Mouse (Mus musculus) midbrain, embryonic 13.5 days (tissue): ENCODE results near the gene Zfp61. TPM values are rescaled to one million over a fixed set of nuclear protein-coding genes. Genes with fewer than 3 reads are reported as not detected.

Source experiments
- ATAC-seq: fragments of 200-750 bp; cut with Nextera tagmentation; 2 replicates; pipeline ENCODE4 v1.8.0; 2017; ENCODE audit warnings: mild to moderate bottlenecking, moderate TSS enrichment, moderate library complexity
- H3K27ac ChIP-seq: fragments of 300-500 bp; sonication (generic); 2 replicates; pipeline ENCODE4 v1.5.1; 2015; ENCODE audit warnings: inconsistent platforms, mild to moderate bottlenecking, moderate library complexity
- H3K27me3 ChIP-seq: fragments of 300-500 bp; sonication (generic); 2 replicates; pipeline ENCODE4 v1.6.1; 2015; ENCODE audit warnings: mild to moderate bottlenecking, inconsistent platforms
- H3K36me3 ChIP-seq: fragments of 300-500 bp; sonication (generic); 2 replicates; pipeline ENCODE4 v1.6.1; 2015; ENCODE audit warnings: mild to moderate bottlenecking, inconsistent platforms
- H3K4me1 ChIP-seq: fragments of 300-500 bp; sonication (generic); replicated peaks from 2 replicates; pipeline ENCODE4 v1.6.1; 2015; ENCODE audit warnings: inconsistent platforms
- H3K4me2 ChIP-seq: fragments of 300-500 bp; sonication (generic); replicated peaks from 2 replicates; pipeline ENCODE4 v1.6.1; 2015; ENCODE audit warnings: moderate library complexity, mild to moderate bottlenecking, inconsistent platforms
- H3K4me3 ChIP-seq: fragments of 300-500 bp; sonication (generic); replicated peaks from 2 replicates; pipeline ENCODE4 v1.5.1; 2015; ENCODE audit warnings: mild to moderate bottlenecking, inconsistent platforms
- H3K9ac ChIP-seq: fragments of 300-500 bp; sonication (generic); replicated peaks from 2 replicates; pipeline ENCODE4 v1.6.1; 2015; ENCODE audit warnings: mild to moderate bottlenecking, inconsistent platforms
- H3K9me3 ChIP-seq: fragments of 300-500 bp; sonication (generic); 2 replicates; pipeline ENCODE4 v1.6.1; 2016; ENCODE audit warnings: mild to moderate bottlenecking, inconsistent platforms
- WGBS: fragments of 180-500 bp; shearing (Covaris S2); methylation state at CpG from one replicate; pipeline ENCODE4 v1.1.7; 2015; 5-methylcytosine and 5-hydroxymethylcytosine counted together
- polyA plus RNA-seq: library from polyadenylated mRNA; unstranded; fragments of >200 nt; fragmentation: Nextera tagmentation; extraction: Ambion mirVana; gene quantifications from 2 replicates; pipeline ENCODE4 v1.2.1, GENCODE M21; 2015

Gene Zfp61
- polyA plus RNA-seq, 1 experiment from 2014 or later, result 49.4 TPM

DNA sequence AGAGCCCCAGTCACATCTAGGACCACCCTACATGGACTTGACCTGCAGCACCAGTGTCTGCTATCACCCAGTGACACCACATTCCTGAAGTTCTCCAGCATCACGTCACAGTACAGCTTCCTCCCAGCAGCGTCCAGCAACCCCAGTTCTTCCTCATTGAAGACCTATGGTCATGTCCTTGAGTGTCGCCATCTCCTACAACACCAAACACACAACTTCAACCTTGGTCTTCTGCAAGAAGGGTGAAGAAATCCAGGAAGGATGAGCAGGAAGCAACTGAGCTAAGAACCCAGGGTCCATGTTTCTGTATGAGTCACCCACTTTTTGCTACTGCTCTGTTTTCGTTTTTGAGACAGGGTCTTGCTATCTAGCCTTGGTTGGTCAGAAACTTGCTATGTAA is 21.6 kb upstream of the Zfp61 start:
- H3K9me3 ChIP-seq, result peaks cover 10% of the 10 kb centered on the region
- no peak overlapping the region for H3K4me3 ChIP-seq
- no peak overlapping the region for H3K4me2 ChIP-seq
- ATAC-seq, result no peak
- 0 out of 2 replicates have a peak, but pooled peaks cover 6% of the 10 kb centered on the region for H3K27me3 ChIP-seq
- H3K4me1 ChIP-seq, result peaks cover 12% of the 10 kb centered on the region
- no peak overlapping the region for H3K9ac ChIP-seq
- WGBS, result 76% methylated on average over 4 of the region's 4 CpGs
- no peak overlapping the region for H3K27ac ChIP-seq
- no peaks in the 10 kb centered on the region for H3K36me3 ChIP-seq

DNA sequence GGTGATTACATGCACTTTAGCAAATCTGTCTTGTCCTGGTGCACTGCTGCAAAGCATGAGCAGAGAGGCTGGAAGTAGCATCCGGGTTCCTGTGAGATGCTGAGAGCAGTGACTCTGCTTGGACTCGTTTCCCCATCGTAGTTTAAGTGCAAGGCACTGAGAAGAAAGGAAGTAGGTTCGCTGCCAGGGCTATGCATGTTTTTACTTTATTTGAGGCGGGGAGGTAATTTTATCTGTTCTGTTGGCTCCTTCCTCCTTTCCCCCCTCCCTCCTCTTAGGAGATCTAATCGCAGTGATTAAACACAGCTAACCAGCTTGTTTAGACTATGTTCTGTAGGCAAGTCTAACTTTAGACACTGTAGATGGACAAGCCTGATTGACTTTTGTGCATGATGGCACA is 17.9 kb upstream of the Zfp61 start:
- H3K27ac ChIP-seq, result no peak overlapping the region
- 79% methylated on average over 6 of the region's 6 CpGs for WGBS
- no peak for ATAC-seq
- no peak overlapping the region for H3K4me2 ChIP-seq
- peaks cover 3% of the 10 kb centered on the region; the same call in 1 of the 2 replicates for H3K9me3 ChIP-seq
- no peak overlapping the region for H3K4me3 ChIP-seq
- peaks cover 10% of the 10 kb centered on the region for H3K4me1 ChIP-seq
- H3K27me3 ChIP-seq, result 0 out of 2 replicates have a peak, but pooled peaks cover 6% of the 10 kb centered on the region
- H3K9ac ChIP-seq, result no peak overlapping the region
- H3K36me3 ChIP-seq, result no peaks in the 10 kb centered on the region

DNA sequence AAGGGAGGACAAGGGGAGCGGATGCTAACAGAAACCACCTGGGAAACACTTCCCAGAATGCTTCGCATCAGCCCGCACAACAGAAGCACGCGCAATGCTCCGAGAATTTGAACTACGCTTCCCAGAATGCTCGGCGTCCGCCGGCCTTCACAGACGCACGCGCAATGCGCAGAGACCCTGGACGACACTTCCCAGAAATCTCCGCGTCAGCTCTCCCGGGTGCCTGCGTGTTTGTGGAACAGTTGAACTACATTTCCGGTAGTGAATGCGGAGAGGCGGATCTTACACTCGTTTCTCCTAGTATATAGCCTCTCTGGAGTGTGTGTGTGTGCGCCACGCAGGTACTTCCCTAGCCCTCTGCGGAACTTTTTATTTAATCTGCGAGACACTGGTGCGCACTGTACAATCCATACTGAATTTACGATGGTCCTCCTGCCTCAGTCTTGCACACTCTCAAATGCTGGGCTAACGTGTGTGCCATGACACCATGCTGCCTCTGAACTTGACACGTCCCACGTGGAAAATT is 15.6 kb upstream of the Zfp61 start, which contains the start of gene Zfp94:
TSS of gene Zfp94 (minus strand) at position 100 of the 526 bp plus-strand sequence.
- Histone ChIP-seq H3K9me3 (no peaks in the 10 kb centered on the region), H3K36me3 (peaks cover 19% of the 10 kb centered on the region), H3K9ac (peak within 1 kb of the TSS; percentile 86), H3K27me3 (0 out of 2 replicates have a peak, but pooled peaks cover 6% of the 10 kb centered on the region), H3K27ac (peak within 1 kb of the TSS; percentile 82), H3K4me2 (peak within 1 kb of the TSS; percentile 80), H3K4me3 (peak within 1 kb of the TSS; percentile 70), H3K4me1 (peaks cover 10% of the 10 kb centered on the region)
- 1% methylated on average over 33 of the region's 33 CpGs for WGBS
- ATAC-seq, result peak; percentile 94

DNA sequence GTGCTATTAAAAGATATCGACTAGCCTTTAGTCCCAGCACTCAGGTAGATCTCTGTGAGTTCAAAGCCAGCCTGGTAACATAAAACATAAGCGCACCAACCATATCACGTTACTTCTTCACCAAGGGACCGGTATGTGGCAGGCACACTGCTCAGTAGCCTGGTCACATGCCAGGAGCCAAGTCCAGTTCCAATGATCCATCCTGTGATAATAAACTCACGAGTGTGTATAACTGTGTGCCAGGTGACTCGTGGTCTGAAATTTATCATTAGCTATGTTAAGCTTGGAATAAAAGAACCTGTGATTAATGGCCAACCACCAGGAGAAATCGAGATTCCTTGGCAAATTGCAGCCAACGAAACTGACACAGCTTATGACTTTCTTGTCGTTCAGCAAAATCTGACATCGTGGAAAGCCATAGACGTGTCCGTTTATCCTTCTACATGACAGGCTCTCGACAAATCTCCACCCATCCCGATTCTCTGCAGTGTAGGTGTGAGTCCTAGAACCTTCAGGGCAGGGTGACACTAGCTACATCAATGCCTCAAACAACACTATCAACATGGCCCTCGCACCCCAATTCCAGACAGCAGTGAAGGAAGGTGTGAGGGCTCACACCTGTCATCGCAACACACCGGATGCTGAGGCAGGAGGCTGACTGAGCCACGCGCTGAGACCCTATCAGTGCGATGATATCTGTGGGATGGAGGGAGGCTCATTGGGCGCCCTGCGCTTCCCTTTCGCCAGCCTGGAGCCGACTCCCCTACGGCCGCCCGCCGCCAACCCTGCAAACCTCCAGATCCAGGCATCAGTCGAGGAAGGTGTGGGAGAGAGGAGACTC is 14.9 kb upstream of the Zfp61 start:
- ATAC-seq, result no peak
- peak overlapping the region; percentile 70 for H3K4me3 ChIP-seq
- 0 out of 2 replicates have a peak, but pooled peaks cover 6% of the 10 kb centered on the region for H3K27me3 ChIP-seq
- peaks cover 10% of the 10 kb centered on the region for H3K4me1 ChIP-seq
- H3K36me3 ChIP-seq, result peaks cover 25% of the 10 kb centered on the region
- H3K27ac ChIP-seq, result peak overlapping the region; percentile 82
- H3K9ac ChIP-seq, result peak overlapping the region; percentile 86
- no peaks in the 10 kb centered on the region for H3K9me3 ChIP-seq
- H3K4me2 ChIP-seq, result peak overlapping the region; percentile 80
- WGBS, result 31% methylated on average over 29 of the region's 29 CpGs

DNA sequence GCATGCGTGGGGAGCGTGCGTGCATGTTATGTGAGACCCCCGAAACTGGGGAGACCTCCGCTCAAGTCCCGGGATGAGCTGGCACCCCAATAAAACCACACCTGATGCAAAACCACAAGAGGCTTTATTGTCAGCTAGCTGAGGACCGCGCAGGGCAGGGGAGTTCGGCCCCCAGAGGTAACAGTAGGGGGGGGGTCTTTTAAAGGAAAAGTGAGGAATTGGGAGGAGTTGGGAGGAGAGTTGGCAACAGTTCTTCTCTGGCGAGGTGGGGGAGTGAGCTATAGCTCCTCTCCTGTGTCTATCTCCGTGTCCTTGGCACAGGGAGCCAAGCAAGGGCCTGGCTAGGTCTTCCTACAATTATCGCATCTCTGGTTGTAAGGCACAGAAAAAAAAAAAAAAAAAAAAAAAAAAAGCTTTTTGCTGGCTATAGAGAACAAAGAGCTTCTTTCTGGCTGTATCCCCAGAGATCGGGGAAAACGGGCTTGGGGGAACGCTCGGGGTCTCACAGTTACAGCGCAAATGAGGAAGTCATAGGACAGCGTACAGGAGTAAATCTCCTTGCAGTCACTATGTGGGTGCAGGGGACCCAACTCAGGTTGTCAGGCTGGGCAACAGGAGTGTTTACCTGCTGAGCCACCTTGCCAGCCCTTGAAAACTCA is 1.1 kb downstream of the Zfp61 start:
- ATAC-seq, result peak; percentile 65
- Histone ChIP-seq H3K36me3 (peaks cover 54% of the 10 kb centered on the region), H3K4me1 (peaks cover 27% of the 10 kb centered on the region), H3K27me3 (no peaks in the 10 kb centered on the region), H3K9ac (peak overlapping the region; percentile 88), H3K9me3 (no peaks in the 10 kb centered on the region), H3K27ac (peak overlapping the region; percentile 94), H3K4me2 (peak overlapping the region; percentile 72), H3K4me3 (peak overlapping the region; percentile 73)
- WGBS, result under 1% methylated on average over 18 of the region's 18 CpGs

DNA sequence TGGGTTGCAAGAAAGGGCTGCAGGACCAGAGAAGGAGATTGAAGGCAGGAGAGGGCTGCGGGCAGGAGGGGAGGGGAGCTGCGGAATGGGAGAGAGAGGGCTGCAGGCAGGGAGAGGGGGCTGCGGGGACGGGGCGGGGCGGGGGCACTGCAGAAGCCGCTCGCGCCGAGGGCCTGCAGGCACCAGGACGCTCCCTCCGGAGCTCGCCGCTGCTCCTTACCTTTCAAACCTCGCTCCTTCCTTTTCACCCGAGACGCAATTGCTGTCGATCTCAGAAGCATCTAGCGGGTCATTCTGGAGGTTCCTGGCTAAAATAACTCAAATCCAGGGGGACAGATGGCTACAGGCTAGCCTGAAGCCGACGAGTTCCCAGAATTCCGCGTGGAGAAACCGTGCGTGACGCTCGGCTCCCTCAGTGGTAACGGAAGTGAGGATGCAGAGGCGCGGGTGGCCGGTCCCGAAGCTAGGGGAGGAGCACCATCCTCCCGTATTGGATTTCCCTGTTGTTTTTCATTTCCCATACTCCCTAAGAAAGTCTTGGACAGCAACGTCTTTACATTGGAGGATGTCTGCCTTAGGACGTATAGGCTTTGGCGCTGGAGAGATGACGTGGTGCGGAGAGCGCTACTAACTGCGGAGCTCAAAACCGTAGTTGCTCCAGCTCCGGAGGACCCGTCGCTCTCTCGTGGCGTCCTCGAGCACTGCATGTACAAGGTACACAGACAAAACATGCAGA is 1.9 kb downstream of the Zfp61 start:
- Histone ChIP-seq H3K36me3 (peaks cover 56% of the 10 kb centered on the region), H3K27ac (peak overlapping the region; percentile 94), H3K4me3 (peak overlapping the region; percentile 73), H3K9me3 (no peaks in the 10 kb centered on the region), H3K9ac (peak overlapping the region; percentile 88), H3K27me3 (no peaks in the 10 kb centered on the region), H3K4me1 (peaks cover 27% of the 10 kb centered on the region), H3K4me2 (peak overlapping the region; percentile 72)
- ATAC-seq, result peak; percentile 88
- WGBS, result under 1% methylated on average over 46 of the region's 47 CpGs

DNA sequence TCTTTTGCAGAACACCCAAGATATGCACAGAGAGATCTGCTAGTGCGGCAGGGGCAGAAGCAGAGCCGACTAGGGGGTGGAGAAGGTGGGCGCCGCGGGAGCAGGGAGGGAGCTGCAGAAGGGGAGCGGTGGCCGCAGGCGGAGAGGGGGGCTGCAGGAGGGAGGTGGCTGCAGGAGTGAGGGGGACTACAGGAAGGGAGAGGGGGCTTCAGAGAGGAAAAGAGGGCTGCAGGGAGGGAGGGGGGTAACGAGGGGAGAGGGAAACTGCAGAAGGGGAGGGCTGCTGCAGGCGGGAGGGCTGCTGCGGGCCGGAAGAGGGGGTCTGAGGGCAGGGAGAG is 2.4 kb downstream of the Zfp61 start:
- Histone ChIP-seq H3K4me3 (peak overlapping the region; percentile 73), H3K27ac (peak overlapping the region; percentile 94), H3K4me2 (peak overlapping the region; percentile 72), H3K27me3 (no peaks in the 10 kb centered on the region), H3K36me3 (peaks cover 57% of the 10 kb centered on the region), H3K9ac (peak overlapping the region; percentile 88), H3K4me1 (peaks cover 27% of the 10 kb centered on the region), H3K9me3 (no peaks in the 10 kb centered on the region)
- 0% methylated on average over 12 of the region's 12 CpGs for WGBS
- peak; percentile 25 for ATAC-seq

DNA sequence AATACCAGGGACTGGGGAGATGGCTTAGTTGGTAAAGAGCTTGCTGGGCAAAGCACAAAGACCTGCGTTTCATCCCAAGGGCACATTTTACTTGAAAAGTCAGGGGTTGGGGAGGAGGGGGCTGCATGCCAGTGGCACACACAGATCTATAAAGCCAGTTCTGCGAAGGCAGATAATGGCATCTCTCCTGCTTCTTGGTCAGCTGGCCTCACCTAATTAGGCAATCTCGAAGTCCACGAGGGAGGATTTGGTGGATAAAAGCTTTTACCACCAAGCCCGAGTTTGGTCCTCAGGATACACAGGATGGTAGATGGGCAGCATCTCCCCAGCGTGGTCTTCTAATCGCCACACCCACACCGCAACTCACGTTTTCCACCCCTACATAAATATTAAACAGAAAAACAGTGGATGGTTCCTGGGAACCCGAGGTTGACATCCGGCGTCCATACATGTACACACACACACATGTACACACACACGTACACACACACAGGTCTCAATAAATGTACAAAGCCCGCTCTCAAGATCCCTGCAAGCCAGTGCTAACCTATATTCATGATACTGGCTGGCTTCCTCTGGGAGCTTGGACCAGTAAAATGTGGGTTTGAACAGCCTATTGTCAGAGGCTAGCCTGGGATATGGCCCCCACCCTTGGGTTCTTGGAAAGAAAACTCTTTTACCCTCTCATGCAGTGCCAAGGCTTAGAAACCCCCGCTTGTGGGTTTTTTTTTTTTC is 3.5 kb downstream of the Zfp61 start:
- H3K4me3 ChIP-seq, result peak overlapping the region; percentile 73
- 0 out of 2 replicates have a peak overlapping the region, but pooled peaks have one; percentile 94 for H3K27ac ChIP-seq
- H3K36me3 ChIP-seq, result peaks cover 57% of the 10 kb centered on the region
- peak overlapping the region; percentile 88 for H3K9ac ChIP-seq
- WGBS, result 93% methylated on average over 15 of the region's 15 CpGs
- peaks cover 27% of the 10 kb centered on the region for H3K4me1 ChIP-seq
- ATAC-seq, result no peak
- no peaks in the 10 kb centered on the region for H3K27me3 ChIP-seq
- peak overlapping the region; percentile 72 for H3K4me2 ChIP-seq
- H3K9me3 ChIP-seq, result no peaks in the 10 kb centered on the region

DNA sequence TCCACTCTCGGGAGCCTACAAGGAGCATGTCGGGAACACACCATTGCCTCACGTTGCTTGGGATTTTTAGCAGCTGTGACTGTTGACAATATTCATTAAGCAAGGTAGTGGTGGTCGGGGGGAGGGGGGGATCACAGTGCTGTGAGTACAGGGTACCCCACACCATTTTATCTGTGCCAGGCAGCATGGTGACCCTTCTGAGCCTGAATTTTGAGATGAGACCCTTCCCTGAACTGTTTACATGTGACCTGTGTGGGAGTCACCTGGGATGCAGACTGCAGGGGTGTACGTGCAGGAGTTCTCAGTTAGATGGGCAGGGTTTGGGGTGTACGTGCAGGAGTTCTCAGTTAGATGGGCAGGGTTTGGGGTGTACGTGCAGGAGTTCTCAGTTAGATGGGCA is 4.6 kb downstream of the Zfp61 start:
- peaks cover 59% of the 10 kb centered on the region for H3K36me3 ChIP-seq
- H3K4me3 ChIP-seq, result no peak overlapping the region
- WGBS, result 98% methylated on average over 7 of the region's 7 CpGs
- H3K9ac ChIP-seq, result no peak overlapping the region
- H3K9me3 ChIP-seq, result no peaks in the 10 kb centered on the region
- H3K27ac ChIP-seq, result no peak overlapping the region
- peaks cover 27% of the 10 kb centered on the region for H3K4me1 ChIP-seq
- ATAC-seq, result no peak
- no peaks in the 10 kb centered on the region for H3K27me3 ChIP-seq
- no peak overlapping the region for H3K4me2 ChIP-seq

DNA sequence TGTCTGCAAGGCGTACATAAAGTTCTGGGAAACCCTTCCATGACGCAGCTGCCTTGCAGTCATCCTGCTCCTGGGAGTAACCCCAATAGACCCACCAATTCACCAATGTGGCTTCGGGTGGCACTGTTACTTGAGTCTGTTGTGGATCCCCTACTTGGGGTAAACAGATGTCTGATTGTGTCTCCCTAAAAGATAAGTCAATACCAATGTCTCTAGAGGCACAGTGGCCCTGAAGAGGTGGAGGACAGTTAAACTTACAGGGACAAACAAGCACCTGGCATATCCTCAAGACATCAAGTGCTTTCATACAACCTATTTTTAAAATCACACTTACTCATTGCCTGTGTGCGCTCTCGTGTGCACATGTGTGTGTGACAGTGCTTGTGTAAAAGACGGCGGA is 5.7 kb downstream of the Zfp61 start:
- no peak overlapping the region for H3K9ac ChIP-seq
- H3K27me3 ChIP-seq, result no peaks in the 10 kb centered on the region
- H3K27ac ChIP-seq, result no peak overlapping the region
- peaks cover 69% of the 10 kb centered on the region for H3K36me3 ChIP-seq
- H3K4me1 ChIP-seq, result peaks cover 21% of the 10 kb centered on the region
- no peak for ATAC-seq
- no peaks in the 10 kb centered on the region for H3K9me3 ChIP-seq
- 99% methylated on average over 7 of the region's 7 CpGs for WGBS
- H3K4me3 ChIP-seq, result no peak overlapping the region
- H3K4me2 ChIP-seq, result no peak overlapping the region

DNA sequence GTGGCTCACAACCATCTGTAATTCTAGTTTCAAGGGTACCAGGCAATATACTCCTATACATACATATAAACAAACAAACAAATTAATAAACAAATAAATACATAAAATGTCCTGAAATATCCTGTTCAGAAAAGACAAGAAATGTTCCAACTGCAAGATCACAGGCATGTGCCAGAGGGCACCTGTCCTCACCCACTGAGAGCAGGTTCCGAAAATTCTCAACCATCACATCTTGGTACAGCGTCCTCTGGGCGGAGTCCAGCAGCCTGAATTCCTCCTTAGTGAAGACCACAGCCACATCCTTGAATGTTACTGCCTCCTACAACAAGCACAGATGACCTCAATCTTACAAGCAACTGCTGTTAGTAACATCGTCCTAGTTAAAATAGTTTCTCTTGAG is 6.3 kb downstream of the Zfp61 start:
- Histone ChIP-seq H3K27me3 (no peaks in the 10 kb centered on the region), H3K4me2 (no peak overlapping the region), H3K36me3 (peaks cover 75% of the 10 kb centered on the region), H3K9ac (no peak overlapping the region), H3K4me1 (peaks cover 15% of the 10 kb centered on the region), H3K4me3 (no peak overlapping the region), H3K27ac (no peak overlapping the region), H3K9me3 (no peaks in the 10 kb centered on the region)
- ATAC-seq, result no peak
- WGBS, result 94% methylated on average over 4 of the region's 4 CpGs
